Mouse (Mus musculus) adrenal gland, postnatal 36 days (tissue): ENCODE measurements around the gene Cdkal1. TPM values are rescaled to one million over a fixed set of nuclear protein-coding genes. Genes with fewer than 3 reads are reported as not detected.

ENCODE experiments used
- DNase-seq, 2 experiments: peaks; one replicate each; pipeline ENCODE4 v3.0.0; 2021; ENCODE audit warnings: mixed read lengths in 1 of 2
- total RNA-seq, 2 experiments: library from RNA; stranded (reverse); gene quantifications; 2 replicates each; pipeline ENCODE4 v1.2.3; 2021

Cdkal1 gene
- total RNA-seq, 2 experiments from 2014 or later, result 23.8 to 24.4 TPM

GRCm38 (mm10) chr13:29179861-29180260, 675.6 kb downstream of the Cdkal1 start:
- DNase-seq, result no peak

- no peak for DNase-seq
Observed at GRCm38 (mm10) chr13:29179260-29179659, 676.2 kb downstream of the Cdkal1 start.

GRCm38 (mm10) chr13:29177889-29178486, 677.5 kb downstream of the Cdkal1 start:
- peak in 1 of 2 experiments; percentile 31 for DNase-seq

GRCm38 (mm10) chr13:29169356-29169755, 686.1 kb downstream of the Cdkal1 start:
- DNase-seq, result no peak

GRCm38 (mm10) chr13:29164845-29165524, 690.5 kb downstream of the Cdkal1 start:
- DNase-seq, result no peak

GRCm38 (mm10) chr13:29162867-29163514, 692.5 kb downstream of the Cdkal1 start:
- DNase-seq, result peak; percentile 18 to 26

GRCm38 (mm10) chr13:29162444-29162843, 693.0 kb downstream of the Cdkal1 start:
- DNase-seq, result peak in 1 of 2 experiments; percentile 18

- DNase-seq, result no peak
Observed at GRCm38 (mm10) chr13:29161436-29161835, 694.0 kb downstream of the Cdkal1 start.

- DNase-seq, result peak; percentile 33 to 40
Observed at GRCm38 (mm10) chr13:29156703-29157102, 698.8 kb downstream of the Cdkal1 start.

- peak in 1 of 2 experiments; percentile 12 for DNase-seq
Observed at GRCm38 (mm10) chr13:29155297-29155696, 700.2 kb downstream of the Cdkal1 start.

GRCm38 (mm10) chr13:29150120-29150519, 705.4 kb downstream of the Cdkal1 start:
- DNase-seq, result no peak

GRCm38 (mm10) chr13:29149404-29149803, 706.1 kb downstream of the Cdkal1 start:
- DNase-seq, result no peak

- DNase-seq, result peak; percentile 46 to 51
Observed at GRCm38 (mm10) chr13:29148616-29149015, 706.9 kb downstream of the Cdkal1 start.

Other genes with a start within 250 kb of the Cdkal1 start
- gene E2f3, start 130.4 kb upstream of the Cdkal1 start, total RNA-seq, result 10 to 100 TPM; 10.9 to 12.4 TPM